Mouse (Mus musculus) forebrain, embryonic 15.5 days (tissue): ENCODE measurements around the gene Cfap44. TPM values are rescaled to one million over a fixed set of nuclear protein-coding genes. Genes with fewer than 3 reads are reported as not detected.
A peak's percentile ranks its signal among the peaks of the same experiment; 100 is the strongest.

ENCODE experiments used
- ATAC-seq: fragments of 200-750 bp; cut with Nextera tagmentation; replicated peaks from 2 replicates; pipeline ENCODE4 v1.8.0; 2017; ENCODE audit warnings: mild to moderate bottlenecking, moderate TSS enrichment, moderate library complexity
- H3K27ac ChIP-seq: fragments of 300-500 bp; sonication (generic); replicated peaks from 2 replicates; pipeline ENCODE4 v1.5.1; 2015; ENCODE audit warnings: mild to moderate bottlenecking, inconsistent platforms
- H3K27me3 ChIP-seq: fragments of 300-500 bp; sonication (generic); 2 replicates; pipeline ENCODE4 v1.6.1; 2015; ENCODE audit warnings: inconsistent platforms
- H3K36me3 ChIP-seq: fragments of 300-500 bp; sonication (generic); 2 replicates; pipeline ENCODE4 v1.6.1; 2015; ENCODE audit warnings: mild to moderate bottlenecking, inconsistent platforms
- H3K4me1 ChIP-seq: fragments of 300-500 bp; sonication (generic); 2 replicates; pipeline ENCODE4 v1.6.1; 2015; ENCODE audit warnings: inconsistent platforms
- H3K4me2 ChIP-seq: fragments of 300-500 bp; sonication (generic); replicated peaks from 2 replicates; pipeline ENCODE4 v1.6.1; 2015; ENCODE audit warnings: mild to moderate bottlenecking, inconsistent platforms
- H3K4me3 ChIP-seq: fragments of 300-500 bp; sonication (generic); 2 replicates; pipeline ENCODE4 v1.5.1; 2015; ENCODE audit warnings: mild to moderate bottlenecking, inconsistent platforms
- H3K9ac ChIP-seq: fragments of 300-500 bp; sonication (generic); replicated peaks from 2 replicates; pipeline ENCODE4 v1.6.1; 2015; ENCODE audit warnings: mild to moderate bottlenecking, inconsistent platforms
- H3K9me3 ChIP-seq: fragments of 300-500 bp; sonication (generic); 2 replicates; pipeline ENCODE4 v1.6.1; 2016; ENCODE audit warnings: inconsistent platforms
- WGBS: fragments of 180-500 bp; shearing (Covaris S2); methylation state at CpG from one replicate; pipeline ENCODE4 v1.1.7; 2015; ENCODE audit warnings: mixed read lengths; 5-methylcytosine and 5-hydroxymethylcytosine counted together
- polyA plus RNA-seq: library from polyadenylated mRNA; unstranded; fragments of >200 nt; fragmentation: Nextera tagmentation; extraction: Ambion mirVana; gene quantifications from 2 replicates; pipeline ENCODE4 v1.2.1, GENCODE M21; 2015

The Cfap44 gene
- polyA plus RNA-seq, 1 experiment from 2014 or later, result 2.4 TPM

- no peak overlapping the region for H3K9ac ChIP-seq
- H3K9me3 ChIP-seq, result no peaks in the 10 kb centered on the region
- H3K27me3 ChIP-seq, result no peaks in the 10 kb centered on the region
- H3K27ac ChIP-seq, result peak overlapping the region; percentile 91
- ATAC-seq, result no peak
- H3K4me2 ChIP-seq, result no peak overlapping the region
- no peaks in the 10 kb centered on the region for H3K36me3 ChIP-seq
- H3K4me1 ChIP-seq, result peaks cover 65% of the 10 kb centered on the region
- H3K4me3 ChIP-seq, result no peak overlapping the region
- 23% methylated on average over 11 of the region's 11 CpGs for WGBS
Measured at GRCm38 (mm10) chr16:44527218-44527905, 132.8 kb downstream of the Cfap44 start.

- H3K27ac ChIP-seq, result peak overlapping the region; percentile 95
- H3K4me2 ChIP-seq, result no peak overlapping the region
- H3K4me3 ChIP-seq, result no peak overlapping the region
- no peak overlapping the region for H3K9ac ChIP-seq
- H3K36me3 ChIP-seq, result no peaks in the 10 kb centered on the region
- H3K27me3 ChIP-seq, result no peaks in the 10 kb centered on the region
- H3K4me1 ChIP-seq, result peaks cover 78% of the 10 kb centered on the region
- no peak for ATAC-seq
- no peaks in the 10 kb centered on the region for H3K9me3 ChIP-seq
- WGBS, result 89% methylated on average over 7 of the region's 7 CpGs
Measured at GRCm38 (mm10) chr16:44528955-44529354, 134.4 kb downstream of the Cfap44 start.

GRCm38 (mm10) chr16:44529691-44530090 is 135.1 kb downstream of the Cfap44 start:
- H3K9me3 ChIP-seq, result no peaks in the 10 kb centered on the region
- peak overlapping the region; percentile 95 for H3K27ac ChIP-seq
- no peak overlapping the region for H3K9ac ChIP-seq
- peak overlapping the region; percentile 47; the same call in 1 of the 2 replicates for H3K4me2 ChIP-seq
- 7% methylated on average over 8 of the region's 8 CpGs for WGBS
- H3K27me3 ChIP-seq, result no peaks in the 10 kb centered on the region
- H3K36me3 ChIP-seq, result no peaks in the 10 kb centered on the region
- H3K4me3 ChIP-seq, result no peak overlapping the region
- H3K4me1 ChIP-seq, result peaks cover 81% of the 10 kb centered on the region
- ATAC-seq, result no peak

GRCm38 (mm10) chr16:44530191-44530590 is 135.6 kb downstream of the Cfap44 start:
- peak overlapping the region; percentile 47 for H3K4me2 ChIP-seq
- 3% methylated on average over 9 of the region's 9 CpGs for WGBS
- no peaks in the 10 kb centered on the region for H3K36me3 ChIP-seq
- no peaks in the 10 kb centered on the region for H3K9me3 ChIP-seq
- H3K4me3 ChIP-seq, result peak overlapping the region; percentile 28
- H3K9ac ChIP-seq, result peak overlapping the region; percentile 26
- H3K27ac ChIP-seq, result peak overlapping the region; percentile 95
- peak; percentile 12; the same call in 1 of the 2 replicates for ATAC-seq
- H3K4me1 ChIP-seq, result peaks cover 81% of the 10 kb centered on the region
- H3K27me3 ChIP-seq, result no peaks in the 10 kb centered on the region

- H3K4me1 ChIP-seq, result peaks cover 85% of the 10 kb centered on the region
- no peaks in the 10 kb centered on the region for H3K27me3 ChIP-seq
- H3K36me3 ChIP-seq, result no peaks in the 10 kb centered on the region
- H3K27ac ChIP-seq, result peak overlapping the region; percentile 95
- WGBS, result 1% methylated on average over 7 of the region's 7 CpGs
- H3K4me3 ChIP-seq, result peak overlapping the region; percentile 28
- H3K9ac ChIP-seq, result peak overlapping the region; percentile 38
- no peaks in the 10 kb centered on the region for H3K9me3 ChIP-seq
- peak; percentile 93 for ATAC-seq
- H3K4me2 ChIP-seq, result peak overlapping the region; percentile 47
Measured at GRCm38 (mm10) chr16:44530829-44531228, 136.2 kb downstream of the Cfap44 start.

GRCm38 (mm10) chr16:44531239-44531797 is 136.7 kb downstream of the Cfap44 start:
- H3K9ac ChIP-seq, result peak overlapping the region; percentile 38
- H3K27ac ChIP-seq, result peak overlapping the region; percentile 95
- no peaks in the 10 kb centered on the region for H3K27me3 ChIP-seq
- peak; percentile 38 for ATAC-seq
- H3K9me3 ChIP-seq, result no peaks in the 10 kb centered on the region
- H3K36me3 ChIP-seq, result no peaks in the 10 kb centered on the region
- peaks cover 85% of the 10 kb centered on the region for H3K4me1 ChIP-seq
- WGBS, result 3% methylated on average over 12 of the region's 12 CpGs
- H3K4me3 ChIP-seq, result peak overlapping the region; percentile 28
- H3K4me2 ChIP-seq, result peak overlapping the region; percentile 47

Other genes with a start within 250 kb of the Cfap44 start
- gene Usf3, start 221.6 kb upstream of the Cfap44 start, polyA plus RNA-seq, result 3.5 and 3.7 TPM in 2 replicates
- gene Sidt1, start 61.6 kb upstream of the Cfap44 start, polyA plus RNA-seq, result 3.1 and 3.5 TPM in 2 replicates
- 20.6 and 23.4 TPM in 2 replicates for gene Spice1, start 47.7 kb upstream of the Cfap44 start, polyA plus RNA-seq
- gene Boc, start 164.1 kb downstream of the Cfap44 start, polyA plus RNA-seq, result 15.3 and 16.9 TPM in 2 replicates